Mouse (Mus musculus): ENCODE measurements around the gene Kif27.
"Not testable (repeated sequence)": the region's sequence is repeated elsewhere in the genome, so short reads cannot be mapped to it uniquely, and the experiment has no call there.

Kif27 gene

DNA sequence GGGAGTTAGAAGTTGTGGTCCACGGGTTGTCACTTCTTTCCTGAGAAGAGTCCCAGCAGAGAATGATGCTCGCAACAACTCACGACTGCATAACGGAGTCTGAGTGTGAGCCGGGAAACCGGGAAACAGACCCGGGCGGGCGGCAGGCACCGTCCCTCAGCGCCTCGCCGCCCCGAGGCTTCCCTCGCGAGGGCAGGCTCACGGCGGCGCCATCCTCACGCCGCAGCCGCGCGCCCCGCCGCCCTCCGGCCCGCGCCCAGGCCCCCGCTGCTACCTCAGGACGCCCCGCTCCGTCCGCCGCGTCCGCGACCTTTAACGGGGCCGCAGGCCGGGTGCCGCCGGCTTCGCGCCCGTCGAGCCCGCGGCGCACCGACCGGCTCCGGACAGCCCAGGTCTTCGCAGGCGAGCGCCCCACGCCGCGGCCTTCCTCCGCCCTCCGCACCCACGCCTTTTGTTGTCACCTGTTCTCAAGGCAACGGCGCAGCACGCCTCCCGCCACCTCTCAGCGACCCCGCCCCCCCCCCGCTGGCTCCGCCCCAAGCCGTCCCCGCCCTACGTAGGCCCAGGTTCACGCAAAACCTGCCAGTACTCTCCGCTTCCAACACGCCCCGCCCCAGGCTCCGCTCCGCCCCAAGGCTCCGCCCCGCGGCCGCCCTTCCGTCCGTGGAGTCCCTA is at the start of gene Kif27:
Gene Kif27, minus strand, starts transcription at position 494 of the 675 bp plus-strand sequence.
- DNase-seq = peak; percentile 82 to 85

DNA sequence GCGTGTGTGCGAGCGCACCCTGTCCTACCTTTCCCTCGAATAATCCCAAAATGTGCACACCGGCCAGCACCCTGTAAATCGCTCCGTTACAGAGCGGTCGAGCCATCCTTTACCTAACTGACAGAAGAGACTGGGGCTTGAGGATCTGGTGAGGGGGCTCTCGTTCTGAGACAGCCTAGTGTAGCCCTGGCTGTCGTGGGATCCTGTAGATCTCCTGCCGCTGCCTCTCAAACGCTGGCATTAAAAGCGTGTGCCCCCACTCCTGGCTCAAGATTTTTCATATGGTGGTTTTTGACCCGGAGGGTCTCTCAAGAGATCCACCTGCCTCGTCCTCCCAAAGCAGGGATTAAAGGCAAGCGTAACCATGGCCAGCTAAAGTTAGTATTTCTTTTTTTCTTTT is 44.3 kb upstream of the Kif27 start, which contains the start of gene Hnrnpk:
Gene Hnrnpk, minus strand, starts transcription at position 101 of the 400 bp plus-strand sequence.
- not testable (repeated sequence) for DNase-seq

DNA sequence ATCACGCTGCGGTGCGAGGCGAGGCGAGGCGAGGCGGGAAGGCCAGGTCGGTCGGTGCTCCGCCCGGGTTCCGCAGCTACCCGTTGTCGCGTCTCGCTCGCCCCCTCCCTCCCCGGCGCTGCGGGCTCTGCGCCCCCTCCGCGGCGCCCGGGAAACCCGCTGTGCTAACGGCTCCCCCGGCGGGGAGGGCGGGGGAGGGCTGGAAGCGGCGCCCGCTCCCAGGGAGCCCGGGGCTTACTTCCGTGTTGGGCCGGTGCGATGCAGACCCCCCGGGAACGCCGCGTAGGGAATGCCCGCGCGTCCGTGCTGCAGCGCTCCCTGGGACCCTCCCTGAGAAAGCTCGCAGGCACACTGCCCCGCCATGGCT is 43.8 kb upstream of the Kif27 start:
- no peak for DNase-seq

DNA sequence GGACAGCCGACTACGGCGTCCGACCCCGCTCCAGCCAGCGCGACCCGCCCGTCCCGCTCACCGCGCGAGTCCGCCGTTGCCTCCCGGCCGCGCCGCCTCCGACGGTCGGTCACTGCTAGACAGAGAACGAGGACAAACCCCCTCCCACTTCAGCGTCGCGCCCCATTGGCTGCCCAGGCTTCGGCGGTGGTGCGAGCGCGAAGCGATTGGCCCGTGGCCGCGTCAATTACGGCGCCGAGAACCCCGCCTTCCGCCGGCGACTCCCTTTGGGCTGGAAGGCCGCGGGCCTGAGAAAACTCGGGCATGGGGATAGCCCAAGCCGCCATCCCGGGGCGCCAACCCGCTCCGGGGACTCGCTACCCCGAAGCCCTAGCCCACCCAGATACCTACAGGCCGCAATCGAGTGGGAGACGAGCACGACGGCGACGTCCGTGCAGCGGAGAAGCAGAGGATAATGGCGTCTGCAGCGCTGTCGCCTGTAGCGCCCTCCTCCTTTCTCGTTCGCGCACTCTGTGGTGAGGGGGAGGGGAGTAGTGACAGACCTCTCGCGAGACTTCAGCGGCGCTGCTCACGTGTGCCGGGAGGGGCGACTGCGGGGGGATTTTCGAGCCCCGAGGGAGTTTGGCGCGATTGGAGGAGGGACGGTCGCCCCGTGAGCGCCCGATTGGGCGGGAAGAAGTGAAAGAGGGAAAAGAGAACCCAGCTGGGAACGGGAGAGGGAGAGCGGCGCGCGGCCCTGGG is 43.3 kb upstream of the Kif27 start, which contains the start of gene Rmi1:
Gene Rmi1, plus strand, starts transcription at position 246 of the 741 bp plus-strand sequence.
- DNase-seq = peak; percentile 96 to 97

DNA sequence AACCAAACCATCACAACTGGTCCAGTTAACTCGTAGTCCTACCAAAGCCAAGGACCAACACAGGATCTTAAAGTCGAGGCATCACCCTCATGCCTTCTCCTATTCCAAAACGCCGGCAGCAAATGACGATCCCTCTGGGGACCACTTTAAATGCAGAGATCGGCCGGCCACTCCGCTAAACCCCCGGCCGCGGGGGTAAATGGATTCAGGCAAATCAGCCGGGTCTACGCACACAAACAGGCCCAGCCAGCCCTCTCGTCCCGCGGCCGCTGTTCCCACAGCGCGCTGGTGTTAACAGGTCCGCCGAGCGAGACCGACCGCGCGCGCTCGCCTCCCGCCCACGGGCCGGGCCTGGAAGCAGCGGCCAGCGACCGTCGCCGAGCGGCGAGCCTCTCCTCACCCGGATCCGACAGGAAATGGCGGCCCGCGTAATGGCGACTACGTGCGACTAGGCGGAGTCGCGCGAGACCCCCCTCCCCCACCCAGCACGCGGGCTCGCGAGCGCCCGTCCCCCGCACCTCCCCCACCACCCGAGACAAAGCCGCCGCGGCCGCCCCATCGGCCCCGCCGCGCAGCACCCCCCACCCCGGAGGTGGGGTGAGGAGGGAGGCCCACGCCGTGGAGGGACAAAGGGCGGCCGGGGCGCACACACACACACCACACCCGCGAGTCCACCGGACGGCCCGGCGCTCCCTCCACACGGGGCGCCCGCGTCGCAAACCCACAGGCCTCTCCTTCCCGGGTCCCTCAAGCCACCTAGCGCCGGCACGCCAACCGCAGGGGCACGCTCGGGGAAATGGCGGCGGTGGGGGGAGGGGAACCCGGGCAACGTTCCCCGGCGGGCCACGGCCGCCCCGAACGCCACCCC is 42.4 kb upstream of the Kif27 start:
- peak; percentile 72 for DNase-seq

DNA sequence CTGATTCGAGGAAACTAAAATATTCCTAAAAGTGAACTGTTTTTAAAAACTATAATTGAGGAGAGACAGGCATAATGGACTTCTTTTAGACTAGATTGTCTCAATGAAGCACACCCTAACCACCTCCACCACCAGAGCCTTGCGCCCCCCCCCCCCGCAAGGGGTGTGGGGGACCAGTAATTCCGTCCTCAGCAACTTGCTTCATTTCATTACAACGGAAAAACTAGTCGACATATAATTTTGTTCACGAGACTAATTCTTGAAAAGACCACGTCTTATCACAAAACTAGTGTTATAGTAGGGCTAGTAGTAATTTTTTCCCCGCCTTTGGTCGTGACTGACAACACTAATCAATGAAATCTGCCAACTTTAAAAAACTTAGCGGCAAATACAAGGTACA is 41.7 kb upstream of the Kif27 start:
- DNase-seq = no peak

DNA sequence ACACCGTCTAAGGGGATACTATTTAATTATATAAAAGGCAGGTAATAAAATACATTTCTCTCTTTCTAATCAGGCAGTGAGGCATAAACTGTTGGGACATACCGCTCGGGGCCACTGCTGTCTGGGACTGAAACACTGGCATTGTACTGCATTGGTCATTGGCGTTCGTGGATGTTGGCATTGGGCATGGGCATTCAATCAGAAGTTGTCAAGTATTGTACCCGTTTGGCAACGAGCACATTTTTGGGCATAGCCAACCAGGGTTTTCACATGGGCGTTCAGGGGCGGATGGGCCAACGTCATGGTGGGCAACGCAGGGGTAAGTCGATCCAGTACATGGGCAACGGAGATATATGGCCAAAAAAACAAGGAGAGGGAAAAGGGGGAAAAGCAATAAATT is 38.7 kb upstream of the Kif27 start:
- no peak for DNase-seq

DNA sequence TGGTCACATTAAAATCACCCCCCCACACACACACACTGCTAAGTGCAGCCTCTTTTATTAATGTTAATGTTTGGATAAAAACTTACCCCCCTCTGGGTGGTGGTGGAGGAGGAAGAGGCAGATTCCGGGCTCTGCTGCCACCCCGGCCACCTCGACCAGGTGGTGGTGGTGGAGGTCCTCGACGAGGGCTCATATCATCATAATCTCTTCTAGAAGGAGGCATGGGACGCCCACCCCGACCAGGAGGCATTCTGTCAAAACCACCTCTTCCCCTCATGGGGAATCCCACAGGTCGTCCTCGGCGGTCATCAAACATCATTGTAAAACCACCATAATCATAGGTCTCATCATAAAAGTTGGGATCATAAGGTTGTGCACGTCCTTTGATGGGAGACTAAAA is 35.5 kb upstream of the Kif27 start:
- not testable (repeated sequence) for DNase-seq

DNA sequence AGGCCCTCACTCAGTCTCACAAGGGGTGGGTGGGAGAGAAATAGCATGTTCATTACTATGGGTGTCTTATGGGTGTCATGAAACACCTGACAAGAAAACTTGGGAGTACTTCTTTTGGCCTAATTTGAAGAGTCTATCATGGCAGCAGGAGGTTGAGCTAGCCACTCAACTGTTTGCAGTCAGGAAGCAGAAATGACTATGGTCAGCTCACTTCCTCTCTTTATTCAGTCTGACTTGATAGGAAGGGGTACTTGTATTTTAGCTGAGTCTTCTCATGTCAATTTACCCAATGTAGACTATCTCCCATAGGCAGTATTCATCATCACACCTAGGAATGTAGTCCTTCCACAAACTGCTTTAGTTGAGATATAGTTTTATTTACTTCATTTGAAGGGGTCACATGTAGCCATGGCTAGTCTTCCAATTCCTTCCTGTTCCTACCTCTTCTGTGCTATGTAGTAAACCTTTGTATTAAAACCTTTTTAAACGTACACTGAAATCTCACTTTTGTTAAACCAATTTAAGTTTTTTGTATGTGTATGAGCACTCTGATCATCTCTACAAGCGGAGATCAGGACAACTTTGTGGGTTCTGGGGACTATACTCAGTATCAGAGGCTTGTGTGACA is 30.5 kb upstream of the Kif27 start:
- DNase-seq = no peak

DNA sequence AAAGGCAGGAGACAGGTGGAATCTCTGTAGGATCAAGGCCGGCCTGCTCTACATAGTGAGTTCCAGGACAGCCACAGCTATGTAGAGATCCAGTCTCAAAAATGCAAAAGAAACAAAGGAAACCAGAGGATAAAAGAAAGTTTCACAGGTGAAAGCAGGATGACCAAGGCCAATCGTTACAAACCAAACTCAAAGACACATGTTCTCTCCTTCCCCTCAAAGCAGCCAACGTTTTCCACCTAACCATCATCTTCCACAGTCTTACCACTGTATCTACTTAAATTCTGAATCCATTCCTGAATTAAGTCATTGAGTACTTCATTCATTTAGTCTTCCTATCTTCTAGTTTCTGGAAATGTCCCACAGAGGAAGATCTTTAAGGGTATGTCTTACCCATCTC is 29.5 kb upstream of the Kif27 start:
- DNase-seq = no peak

DNA sequence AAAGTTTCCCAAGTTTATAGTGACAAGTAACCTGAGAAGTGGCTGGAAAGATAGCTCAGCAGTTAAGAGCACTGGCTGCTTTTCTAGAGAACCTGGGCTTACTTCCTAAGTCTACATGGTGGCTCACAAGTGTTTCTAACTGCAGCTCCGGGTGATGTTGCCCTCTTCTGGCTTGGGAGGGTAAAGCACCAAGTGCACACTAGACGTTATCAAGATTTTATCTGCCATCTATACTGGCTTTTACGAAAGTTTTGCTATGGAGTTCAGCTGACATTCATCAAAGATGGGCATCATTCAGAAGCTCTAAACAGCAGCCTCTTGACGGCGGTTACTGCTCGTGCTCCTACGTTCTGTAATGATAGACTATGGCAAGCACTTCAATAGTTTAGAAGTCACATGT is 29.0 kb upstream of the Kif27 start:
- DNase-seq = peak; percentile 50 to 73

DNA sequence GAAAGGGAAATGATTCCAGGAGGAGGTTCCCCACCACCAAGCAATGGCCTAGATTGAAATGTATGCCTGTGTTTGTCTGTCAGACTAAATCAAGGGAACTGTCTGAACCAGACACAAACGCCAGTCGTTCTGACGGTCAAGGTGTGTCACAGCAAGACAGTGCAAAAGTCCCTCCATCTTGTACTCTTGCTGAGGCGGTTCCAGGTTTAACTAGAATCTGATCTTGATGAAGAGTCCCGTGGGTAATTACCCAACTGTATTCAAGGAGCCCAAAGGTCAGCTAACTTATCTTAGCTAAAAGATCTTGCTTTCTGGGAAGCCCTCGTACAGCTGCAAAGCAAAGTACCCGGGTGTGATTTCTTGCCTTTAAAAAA is 26.6 kb upstream of the Kif27 start:
- DNase-seq = no peak

DNA sequence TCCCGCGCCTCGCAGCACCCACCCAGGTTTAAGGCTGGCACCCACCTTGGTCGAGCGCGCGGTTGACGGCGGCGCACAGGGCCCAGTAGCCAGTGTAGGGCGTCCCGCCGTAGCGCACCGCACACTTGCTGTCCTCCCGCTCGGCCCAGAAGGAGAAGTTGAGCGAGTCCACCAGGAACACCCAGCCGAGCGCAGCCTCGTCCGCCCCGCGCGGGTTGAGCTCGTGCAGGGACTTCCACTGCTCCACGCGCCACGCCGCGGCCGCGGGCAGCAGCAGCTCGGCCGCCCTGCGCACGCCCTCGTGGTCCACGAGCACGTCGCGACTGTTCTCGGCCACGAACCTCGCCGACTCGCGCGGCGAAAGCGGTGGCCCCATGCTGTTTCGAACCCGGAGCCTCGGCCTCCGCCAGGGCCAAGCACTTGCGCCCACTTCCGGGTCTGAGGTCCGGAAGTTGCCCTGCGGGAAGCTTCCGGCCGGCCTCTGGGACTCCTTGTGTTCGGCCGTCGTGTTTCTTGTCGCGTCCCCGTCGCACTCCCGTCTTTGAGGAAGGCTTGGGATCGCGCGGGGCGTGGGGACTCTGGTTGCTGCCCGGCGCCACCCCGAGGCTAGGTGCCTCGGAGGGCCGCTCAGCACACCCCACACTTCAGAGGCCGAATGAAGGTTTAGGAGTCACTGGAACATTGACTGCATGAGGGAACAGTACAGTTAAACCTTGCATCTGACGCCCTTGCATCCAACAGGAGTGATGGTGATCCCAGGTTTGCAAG is 26.0 kb upstream of the Kif27 start, which contains the start of gene 2210016F16Rik:
Gene 2210016F16Rik, minus strand, starts transcription at position 447 of the 768 bp plus-strand sequence.
- peak; percentile 52 to 69 for DNase-seq

DNA sequence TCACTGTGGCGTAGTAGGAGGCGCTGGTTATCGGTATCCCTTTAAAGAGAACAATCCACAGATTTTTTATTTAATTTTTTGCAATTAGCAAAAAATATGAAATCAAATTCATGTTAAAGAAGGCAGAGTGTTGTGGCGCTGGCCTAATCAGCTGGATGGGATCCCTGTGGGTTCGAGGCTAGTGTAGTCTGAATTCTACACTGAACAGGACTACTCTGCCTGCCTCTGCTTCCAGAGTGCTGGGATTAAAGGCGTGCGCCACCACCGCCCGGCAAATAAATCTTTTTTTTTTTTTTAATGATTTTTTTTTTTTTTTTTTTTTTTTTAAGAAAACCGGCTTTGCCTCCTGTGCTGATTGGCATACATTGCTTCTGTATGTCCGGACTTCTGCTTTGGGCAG is 25.4 kb upstream of the Kif27 start:
- DNase-seq = no peak

DNA sequence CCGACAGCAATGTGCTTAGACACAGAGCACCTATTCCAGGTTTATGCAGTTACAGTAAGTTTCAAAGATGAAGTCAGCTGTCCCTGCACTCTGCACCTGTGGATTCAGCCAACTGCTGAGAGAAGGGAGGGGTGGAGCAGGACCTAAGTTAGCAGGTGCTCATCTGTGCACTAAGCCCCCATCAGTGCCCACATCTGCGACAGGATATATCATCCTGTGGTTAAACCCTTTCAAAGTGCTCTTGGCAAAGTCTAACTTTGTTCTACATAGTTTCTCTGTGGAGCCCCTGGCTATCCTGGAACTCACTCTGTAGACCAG is 14.2 kb upstream of the Kif27 start:
- DNase-seq = no peak

DNA sequence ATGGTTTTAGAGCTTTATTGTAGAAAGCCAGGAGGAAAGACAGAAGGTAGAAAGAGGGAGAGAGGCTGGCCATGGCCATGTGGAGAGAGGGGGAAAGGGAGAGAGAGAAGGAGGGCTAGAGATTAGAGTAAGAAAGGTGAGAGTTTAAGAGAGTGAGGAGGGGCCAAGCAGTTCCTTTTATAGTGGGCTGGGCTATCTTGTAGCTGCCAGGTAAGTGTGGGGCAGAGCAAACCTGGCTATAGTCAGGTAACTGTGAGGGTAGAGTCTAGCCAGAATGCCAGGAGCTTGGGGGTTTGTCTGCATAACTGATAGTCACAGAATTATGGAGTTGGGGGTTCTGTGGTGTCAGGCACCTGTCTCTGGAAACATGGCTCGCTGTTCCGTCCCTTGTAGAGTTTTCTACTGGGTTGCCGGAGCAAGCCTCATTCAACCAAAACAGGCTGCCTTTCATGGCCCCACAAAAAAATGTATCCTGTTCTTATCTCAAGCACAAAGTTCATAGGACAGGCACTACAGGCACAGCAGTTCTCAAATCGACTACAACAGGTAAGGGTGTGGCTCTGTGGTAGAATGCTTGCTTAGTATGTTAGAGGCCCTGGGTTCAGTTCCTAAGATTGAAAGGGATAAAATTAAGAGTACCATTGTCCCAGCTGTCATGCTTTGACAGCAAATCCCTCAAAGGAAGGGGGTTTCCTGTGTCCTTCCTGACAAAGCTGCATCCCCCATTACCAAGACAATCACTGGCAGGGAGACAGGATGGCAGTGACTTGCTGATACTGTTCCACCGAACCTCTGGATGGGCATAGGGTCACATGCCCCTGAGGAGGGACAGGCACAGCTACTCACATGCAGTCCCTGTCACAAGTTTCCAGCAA is 13.6 kb upstream of the Kif27 start:
- DNase-seq = no peak

DNA sequence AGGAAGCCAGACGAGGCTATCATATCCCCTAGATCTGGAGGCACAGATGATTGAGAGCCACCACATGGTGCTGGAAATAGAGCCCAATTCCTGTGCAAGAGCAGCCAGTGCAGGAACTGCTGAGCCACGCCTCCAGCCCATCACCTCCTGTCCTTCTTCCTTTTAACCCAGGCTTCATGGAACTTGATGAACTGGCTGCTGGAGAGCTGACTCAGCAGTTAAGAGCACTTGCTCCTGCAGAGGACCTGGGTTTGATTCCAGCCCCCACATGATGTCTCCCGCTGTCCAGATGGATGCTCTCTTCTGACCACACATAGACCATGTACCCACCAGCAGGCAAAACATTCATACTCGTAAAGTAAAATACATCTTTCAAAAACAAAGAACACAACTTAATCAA is 9.9 kb upstream of the Kif27 start:
- no peak for DNase-seq

DNA sequence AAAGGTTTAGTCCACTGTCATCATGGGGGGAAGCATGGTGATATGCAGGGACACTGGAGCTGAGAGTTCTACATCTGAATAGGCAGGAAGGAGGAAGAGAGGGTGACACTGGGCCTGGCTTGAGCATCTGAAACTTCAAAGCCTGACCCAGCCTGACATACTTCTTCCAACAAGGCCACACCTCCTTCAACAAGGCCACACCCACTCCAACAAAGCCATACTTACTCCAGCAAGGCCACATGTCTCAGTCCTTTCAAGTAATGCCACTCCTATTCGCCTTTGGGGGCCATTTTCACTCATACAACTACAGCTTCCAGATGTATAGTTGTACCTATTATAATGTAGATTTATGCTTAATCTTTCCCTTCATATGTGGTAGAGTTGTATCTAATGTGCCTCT is 8.7 kb upstream of the Kif27 start:
- no peak for DNase-seq

DNA sequence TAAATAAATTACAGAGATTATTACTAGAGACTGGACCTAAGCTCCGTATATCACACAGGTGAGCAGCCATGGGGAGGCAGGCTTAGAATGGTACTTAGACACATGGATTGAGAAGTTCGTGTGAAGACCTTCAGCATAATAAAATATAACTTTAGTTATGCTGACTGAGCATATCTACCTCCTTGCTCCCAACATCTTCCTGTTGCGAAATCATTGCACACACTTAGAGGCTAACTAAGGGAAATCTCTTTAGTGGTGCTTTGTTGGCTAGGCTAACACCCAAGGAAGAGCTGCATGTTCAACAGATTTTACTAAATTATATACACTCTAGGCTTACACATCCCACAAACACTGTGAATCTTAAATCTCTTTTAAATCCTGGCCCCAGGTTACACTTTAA is 7.5 kb upstream of the Kif27 start:
- DNase-seq = no peak

DNA sequence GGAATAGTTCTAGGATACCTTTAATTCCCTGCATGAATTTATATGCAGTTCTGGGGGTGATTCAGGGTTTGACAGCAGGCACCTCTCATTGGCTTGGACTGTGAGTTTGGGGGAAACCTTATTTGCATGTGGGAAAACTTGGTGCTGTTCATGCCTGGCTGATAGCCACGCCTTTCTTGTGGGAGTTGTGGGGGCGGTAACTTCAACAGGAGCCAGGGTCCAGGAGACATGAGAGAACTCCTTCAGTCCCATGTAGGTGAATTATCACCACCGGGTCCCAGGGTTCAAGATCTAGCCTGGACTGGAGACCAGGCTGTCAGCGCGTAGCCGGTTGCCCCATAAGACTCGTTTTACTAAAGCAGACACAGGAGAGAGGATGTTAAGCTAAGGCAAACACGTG is 6.3 kb upstream of the Kif27 start:
- DNase-seq = not testable (repeated sequence)
